Mouse (Mus musculus): Measurements from ENCODE around the gene Tle3. TPM values are rescaled to one million over a fixed set of nuclear protein-coding genes. Genes with fewer than 3 reads are reported as not detected.

Gene Tle3
- polyA plus RNA-seq, 1 experiment from 2014 or later: 24.3 TPM

DNA sequence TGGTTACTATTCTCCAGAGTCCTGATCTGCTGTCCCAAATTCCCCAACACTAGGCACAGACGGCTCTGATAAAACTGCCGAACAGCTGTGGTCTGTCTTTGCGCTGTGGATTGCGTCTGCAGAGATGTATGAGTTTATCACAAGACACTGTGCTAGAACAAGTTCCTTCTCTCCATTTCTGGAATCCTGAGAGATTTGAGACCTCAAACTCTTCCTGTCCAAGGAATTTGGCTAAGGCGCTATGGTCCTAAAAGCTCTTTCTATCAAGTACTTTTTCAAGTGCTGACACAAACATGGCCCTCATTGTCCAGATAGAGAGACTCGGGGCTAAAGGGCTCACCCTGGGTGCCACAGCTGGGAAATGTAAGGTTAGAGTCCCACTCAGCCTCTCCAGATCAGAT lies 83.7 kb downstream of the Tle3 start:
- ATAC-seq: no peak
- Histone ChIP-seq H3K9ac (ENCODE audit: low read depth, low read length) (no peak overlapping the region), H3K4me2 (replicated peaks; ENCODE audit: low read depth) (no peak overlapping the region), H3K4me1 (replicated peaks; ENCODE audit: control insufficient read depth, insufficient read depth, low read length) (no peaks in the 10 kb centered on the region), H3K9me3 (ENCODE audit: control insufficient read depth) (no peaks in the 10 kb centered on the region), H3K27me3 (replicated peaks; ENCODE audit: control insufficient read depth, insufficient read depth, low read length) (no peaks in the 10 kb centered on the region), H3K27ac (ENCODE audit: low read depth, low read length) (no peak overlapping the region), H3K4me3 (ENCODE audit: low read depth, low read length) (no peak overlapping the region), H3K36me3 (ENCODE audit: control insufficient read depth, insufficient read depth) (no peaks in the 10 kb centered on the region)
- no peak for TF ChIP-seq CTCF (IDR thresholded peaks at IDR 0.05; ENCODE audit: low read depth)
- WGBS: 60% methylated on average over 6 of the region's 6 CpGs

GRCm38 (mm10) chr9:61456441-61457161 lies 84.4 kb downstream of the Tle3 start:
- Histone ChIP-seq H3K4me3 (ENCODE audit: low read depth, low read length) (no peak overlapping the region), H3K27ac (ENCODE audit: low read depth, low read length) (no peak overlapping the region), H3K36me3 (ENCODE audit: control insufficient read depth, insufficient read depth) (no peaks in the 10 kb centered on the region), H3K9me3 (ENCODE audit: control insufficient read depth) (no peaks in the 10 kb centered on the region), H3K27me3 (replicated peaks; ENCODE audit: control insufficient read depth, insufficient read depth, low read length) (no peaks in the 10 kb centered on the region), H3K4me1 (replicated peaks; ENCODE audit: control insufficient read depth, insufficient read depth, low read length) (no peaks in the 10 kb centered on the region), H3K9ac (ENCODE audit: low read depth, low read length) (no peak overlapping the region), H3K4me2 (replicated peaks; ENCODE audit: low read depth) (no peak overlapping the region)
- ATAC-seq: no peak
- WGBS: 80% methylated on average over 5 of the region's 5 CpGs
- no peak for TF ChIP-seq CTCF (IDR thresholded peaks at IDR 0.05; ENCODE audit: low read depth)

DNA sequence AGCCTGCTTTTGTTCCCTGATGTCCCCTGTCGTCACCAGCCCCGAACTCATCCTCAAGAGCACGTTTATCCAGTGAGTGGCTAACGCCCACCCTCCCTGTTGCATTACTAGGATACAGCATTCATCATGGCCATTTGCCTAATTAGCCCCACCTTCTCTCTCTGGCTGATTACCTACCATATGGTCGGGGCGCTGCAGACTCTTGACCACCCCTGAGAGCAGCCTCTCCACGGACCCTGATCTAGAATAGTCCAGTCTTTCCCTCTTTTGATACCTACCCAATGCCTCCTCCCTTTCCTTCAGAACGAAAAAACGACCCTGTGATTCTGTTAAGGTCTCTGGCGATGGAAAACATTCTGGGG lies 85.0 kb downstream of the Tle3 start:
- Histone ChIP-seq H3K4me2 (replicated peaks; ENCODE audit: low read depth) (no peak overlapping the region), H3K4me3 (ENCODE audit: low read depth, low read length) (no peak overlapping the region), H3K27me3 (replicated peaks; ENCODE audit: control insufficient read depth, insufficient read depth, low read length) (no peaks in the 10 kb centered on the region), H3K36me3 (ENCODE audit: control insufficient read depth, insufficient read depth) (no peaks in the 10 kb centered on the region), H3K4me1 (replicated peaks; ENCODE audit: control insufficient read depth, insufficient read depth, low read length) (no peaks in the 10 kb centered on the region), H3K9ac (ENCODE audit: low read depth, low read length) (no peak overlapping the region), H3K9me3 (ENCODE audit: control insufficient read depth) (no peaks in the 10 kb centered on the region), H3K27ac (ENCODE audit: low read depth, low read length) (no peak overlapping the region)
- WGBS: 51% methylated on average over 10 of the region's 10 CpGs
- no peak for TF ChIP-seq CTCF (IDR thresholded peaks at IDR 0.05; ENCODE audit: low read depth)
- ATAC-seq: no peak

DNA sequence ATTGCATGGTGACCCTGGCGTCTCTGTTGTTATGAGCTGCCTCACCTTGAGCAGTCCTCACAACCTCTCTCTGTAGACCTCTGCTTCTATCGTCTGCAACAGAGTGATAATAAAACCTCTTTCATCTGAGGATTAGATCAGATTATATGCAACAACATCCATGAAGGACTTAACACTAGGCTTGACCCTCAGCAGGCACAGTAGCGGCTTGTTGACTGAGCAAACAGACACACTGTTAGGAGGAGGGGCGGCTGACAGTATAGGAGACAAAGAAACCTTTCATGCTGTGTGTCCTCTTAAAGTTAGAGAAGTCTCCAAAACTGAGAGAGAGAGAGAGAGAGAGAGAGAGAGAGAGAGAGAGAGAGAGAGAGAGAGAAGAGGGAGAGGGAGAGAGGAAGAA lies 89.7 kb downstream of the Tle3 start:
- Histone ChIP-seq H3K4me2 (replicated peaks; ENCODE audit: low read depth) (no peak overlapping the region), H3K36me3 (ENCODE audit: control insufficient read depth, insufficient read depth) (no peaks in the 10 kb centered on the region), H3K4me1 (replicated peaks; ENCODE audit: control insufficient read depth, insufficient read depth, low read length) (no peaks in the 10 kb centered on the region), H3K4me3 (ENCODE audit: low read depth, low read length) (no peak overlapping the region), H3K9me3 (ENCODE audit: control insufficient read depth) (peaks cover 9% of the 10 kb centered on the region; the same call in 1 of the 2 replicates), H3K27me3 (replicated peaks; ENCODE audit: control insufficient read depth, insufficient read depth, low read length) (no peaks in the 10 kb centered on the region), H3K27ac (ENCODE audit: low read depth, low read length) (no peak overlapping the region), H3K9ac (ENCODE audit: low read depth, low read length) (no peak overlapping the region)
- no peak for TF ChIP-seq CTCF (IDR thresholded peaks at IDR 0.05; ENCODE audit: low read depth)
- 35% methylated on average over 4 of the region's 4 CpGs for WGBS
- ATAC-seq: no peak

DNA sequence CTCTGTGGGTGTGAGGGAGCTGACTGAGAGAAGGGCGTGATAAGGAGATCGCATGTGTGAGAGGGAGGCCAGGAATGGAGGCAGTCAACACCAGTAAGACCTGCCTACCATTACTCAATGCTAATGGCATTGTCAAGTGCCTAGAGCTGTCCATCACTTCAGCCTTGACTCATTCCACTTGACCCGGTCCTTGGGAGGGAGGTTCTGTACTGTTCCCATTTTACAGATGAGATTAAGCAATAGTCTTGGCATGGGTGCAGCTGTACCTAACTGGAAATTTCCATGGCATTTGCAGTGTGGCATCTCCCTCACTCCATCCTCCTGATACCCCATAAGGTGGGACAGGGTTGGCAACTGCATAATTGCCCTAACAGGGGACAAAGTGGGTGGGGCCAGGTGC lies 95.3 kb downstream of the Tle3 start:
- no peak overlapping the region for H3K4me3 ChIP-seq (ENCODE audit: low read depth, low read length)
- H3K36me3 ChIP-seq (ENCODE audit: control insufficient read depth, insufficient read depth): no peaks in the 10 kb centered on the region
- peaks cover 9% of the 10 kb centered on the region; the same call in 1 of the 2 replicates for H3K9me3 ChIP-seq (ENCODE audit: control insufficient read depth)
- 77% methylated on average over 3 of the region's 3 CpGs for WGBS
- no peak overlapping the region for H3K4me2 ChIP-seq (replicated peaks; ENCODE audit: low read depth)
- ATAC-seq: no peak
- no peak overlapping the region for H3K9ac ChIP-seq (ENCODE audit: low read depth, low read length)
- H3K27ac ChIP-seq (ENCODE audit: low read depth, low read length): no peak overlapping the region
- no peaks in the 10 kb centered on the region for H3K4me1 ChIP-seq (replicated peaks; ENCODE audit: control insufficient read depth, insufficient read depth, low read length)
- no peak for TF ChIP-seq CTCF (IDR thresholded peaks at IDR 0.05; ENCODE audit: low read depth)
- H3K27me3 ChIP-seq (replicated peaks; ENCODE audit: control insufficient read depth, insufficient read depth, low read length): no peaks in the 10 kb centered on the region
